Mouse (Mus musculus): ENCODE results near the gene Serpinh1. TPM values are rescaled to one million over a fixed set of nuclear protein-coding genes. Genes with fewer than 3 reads are reported as not detected.

Gene Serpinh1
- polyA plus RNA-seq, 1 experiment from 2014 or later, result 38.7 TPM

- Histone ChIP-seq H3K36me3 (ENCODE audit: control insufficient read depth, insufficient read depth, low read length) (no peaks in the 10 kb centered on the region), H3K27ac (ENCODE audit: low read depth, low read length) (no peak overlapping the region), H3K9ac (replicated peaks; ENCODE audit: low read depth, low read length) (no peak overlapping the region), H3K27me3 (ENCODE audit: control insufficient read depth, insufficient read depth, low read length) (no peaks in the 10 kb centered on the region), H3K9me3 (ENCODE audit: control insufficient read depth, low read length) (no peaks in the 10 kb centered on the region), H3K4me2 (ENCODE audit: low read depth, low read length) (no peak overlapping the region), H3K4me3 (ENCODE audit: low read depth, low read length) (no peak overlapping the region), H3K4me1 (ENCODE audit: control insufficient read depth, insufficient read depth, low read length) (peaks cover 23% of the 10 kb centered on the region)
- WGBS, result 33% methylated on average over 3 of the region's 3 CpGs
- ATAC-seq (ENCODE audit: low read depth), result no peak
Observed at GRCm38 (mm10) chr7:99306640-99307039, 46.4 kb downstream of the Serpinh1 start.

- Histone ChIP-seq H3K27ac (ENCODE audit: low read depth, low read length) (no peak overlapping the region), H3K9me3 (ENCODE audit: control insufficient read depth, low read length) (no peaks in the 10 kb centered on the region), H3K4me3 (ENCODE audit: low read depth, low read length) (no peak overlapping the region), H3K36me3 (ENCODE audit: control insufficient read depth, insufficient read depth, low read length) (no peaks in the 10 kb centered on the region), H3K4me1 (ENCODE audit: control insufficient read depth, insufficient read depth, low read length) (peaks cover 22% of the 10 kb centered on the region), H3K27me3 (ENCODE audit: control insufficient read depth, insufficient read depth, low read length) (no peaks in the 10 kb centered on the region), H3K9ac (replicated peaks; ENCODE audit: low read depth, low read length) (no peak overlapping the region), H3K4me2 (ENCODE audit: low read depth, low read length) (no peak overlapping the region)
- 92% methylated on average over 4 of the region's 4 CpGs for WGBS
- no peak for ATAC-seq (ENCODE audit: low read depth)
Observed at GRCm38 (mm10) chr7:99305688-99306087, 47.4 kb downstream of the Serpinh1 start.

DNA sequence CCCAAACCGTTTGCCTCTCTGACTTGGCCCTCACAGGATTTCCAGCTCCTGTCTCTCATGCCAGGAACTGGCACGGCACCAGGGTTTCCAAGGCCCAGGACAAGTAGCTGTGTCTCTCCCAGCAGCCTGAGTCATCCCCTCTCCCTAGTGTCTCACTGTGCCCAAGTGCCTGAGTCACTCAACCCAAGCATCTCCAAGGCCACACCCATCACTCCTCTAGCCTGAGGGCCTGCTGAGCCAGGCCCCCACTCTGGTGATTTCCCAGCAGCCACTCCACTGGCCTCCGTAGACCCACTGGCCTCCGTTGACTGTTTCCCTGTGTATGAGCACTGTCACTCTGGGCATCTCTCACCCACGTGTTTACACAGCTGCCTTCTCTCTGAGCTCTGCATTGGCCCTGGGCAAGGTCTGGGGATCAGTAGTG is 48.1 kb downstream of the Serpinh1 start:
- H3K9me3 ChIP-seq (ENCODE audit: control insufficient read depth, low read length), result no peaks in the 10 kb centered on the region
- no peak overlapping the region for H3K4me2 ChIP-seq (ENCODE audit: low read depth, low read length)
- H3K9ac ChIP-seq (replicated peaks; ENCODE audit: low read depth, low read length), result 0 out of 2 replicates have a peak overlapping the region, but pooled peaks have one; percentile 3
- no peaks in the 10 kb centered on the region for H3K27me3 ChIP-seq (ENCODE audit: control insufficient read depth, insufficient read depth, low read length)
- H3K4me1 ChIP-seq (ENCODE audit: control insufficient read depth, insufficient read depth, low read length), result peaks cover 22% of the 10 kb centered on the region
- no peak overlapping the region for H3K4me3 ChIP-seq (ENCODE audit: low read depth, low read length)
- H3K27ac ChIP-seq (ENCODE audit: low read depth, low read length), result peak overlapping the region; percentile 78
- 37% methylated on average over 5 of the region's 5 CpGs for WGBS
- ATAC-seq (ENCODE audit: low read depth), result peak; percentile 73
- no peaks in the 10 kb centered on the region for H3K36me3 ChIP-seq (ENCODE audit: control insufficient read depth, insufficient read depth, low read length)

- peak overlapping the region; percentile 78 for H3K27ac ChIP-seq (ENCODE audit: low read depth, low read length)
- H3K9ac ChIP-seq (replicated peaks; ENCODE audit: low read depth, low read length), result no peak overlapping the region
- H3K4me1 ChIP-seq (ENCODE audit: control insufficient read depth, insufficient read depth, low read length), result peaks cover 22% of the 10 kb centered on the region
- no peaks in the 10 kb centered on the region for H3K27me3 ChIP-seq (ENCODE audit: control insufficient read depth, insufficient read depth, low read length)
- H3K4me2 ChIP-seq (ENCODE audit: low read depth, low read length), result no peak overlapping the region
- H3K4me3 ChIP-seq (ENCODE audit: low read depth, low read length), result no peak overlapping the region
- 0 out of 2 replicates have a peak, but pooled peaks have one; percentile 23 for ATAC-seq (ENCODE audit: low read depth)
- H3K36me3 ChIP-seq (ENCODE audit: control insufficient read depth, insufficient read depth, low read length), result no peaks in the 10 kb centered on the region
- H3K9me3 ChIP-seq (ENCODE audit: control insufficient read depth, low read length), result no peaks in the 10 kb centered on the region
- 17% methylated on average over 6 of the region's 6 CpGs for WGBS
Observed at GRCm38 (mm10) chr7:99304029-99304428, 49.0 kb downstream of the Serpinh1 start.

DNA sequence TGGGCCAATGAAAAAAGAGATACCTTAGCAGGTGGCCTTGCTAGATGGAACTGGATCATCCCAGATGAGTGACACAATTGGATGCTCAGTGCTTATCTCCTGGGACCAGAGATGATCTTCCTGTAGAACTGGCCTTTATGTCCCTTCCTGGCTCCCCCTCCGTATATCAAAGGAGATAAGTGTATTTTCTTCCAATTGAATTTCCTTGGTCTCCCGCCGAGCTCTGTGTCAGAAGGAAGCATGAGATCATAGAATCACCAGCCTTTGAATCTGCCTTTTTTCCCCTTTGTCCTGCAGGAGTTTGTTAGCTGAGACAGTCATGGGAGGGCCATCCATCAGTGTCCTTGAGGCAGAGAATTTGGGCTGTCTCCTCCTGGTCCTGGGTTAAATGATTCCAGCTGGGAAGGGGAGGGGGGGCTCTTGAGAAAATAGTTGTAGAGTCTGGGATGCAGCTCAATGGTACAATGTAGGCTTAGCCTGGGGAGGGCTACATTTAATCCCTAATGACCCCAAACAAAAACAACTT is 52.3 kb downstream of the Serpinh1 start:
- Histone ChIP-seq H3K4me2 (ENCODE audit: low read depth, low read length) (no peak overlapping the region), H3K9ac (replicated peaks; ENCODE audit: low read depth, low read length) (no peak overlapping the region), H3K9me3 (ENCODE audit: control insufficient read depth, low read length) (no peaks in the 10 kb centered on the region), H3K4me3 (ENCODE audit: low read depth, low read length) (no peak overlapping the region), H3K27ac (ENCODE audit: low read depth, low read length) (no peak overlapping the region), H3K27me3 (ENCODE audit: control insufficient read depth, insufficient read depth, low read length) (no peaks in the 10 kb centered on the region), H3K4me1 (ENCODE audit: control insufficient read depth, insufficient read depth, low read length) (peaks cover 16% of the 10 kb centered on the region), H3K36me3 (ENCODE audit: control insufficient read depth, insufficient read depth, low read length) (no peaks in the 10 kb centered on the region)
- no peak for ATAC-seq (ENCODE audit: low read depth)
- 14% methylated on average over 3 of the region's 3 CpGs for WGBS

Other genes starting within 250 kb of the Serpinh1 start
- 20.9 and 23.8 TPM in 2 replicates for gene Uvrag, start 212.1 kb downstream of the Serpinh1 start, polyA plus RNA-seq (2014; fragmentation: Nextera tagmentation; extraction: Ambion mirVana)
- gene Dgat2, start 170.5 kb downstream of the Serpinh1 start, polyA plus RNA-seq (2014; fragmentation: Nextera tagmentation; extraction: Ambion mirVana), result 18.7 and 21.1 TPM in 2 replicates
- gene Mogat2, start 114.6 kb downstream of the Serpinh1 start, polyA plus RNA-seq (2014; fragmentation: Nextera tagmentation; extraction: Ambion mirVana), result 0.92 and 2.2 TPM in 2 replicates
- 118 and 140 TPM in 2 replicates for gene Map6, start 85.8 kb downstream of the Serpinh1 start, polyA plus RNA-seq (2014; fragmentation: Nextera tagmentation; extraction: Ambion mirVana)
- 38.1 and 47.9 TPM in 2 replicates for gene Gdpd5, start 28.2 kb upstream of the Serpinh1 start, polyA plus RNA-seq (2014; fragmentation: Nextera tagmentation; extraction: Ambion mirVana)
- 2.4 and 4.8 TPM in 2 replicates for gene Klhl35, start 112.8 kb upstream of the Serpinh1 start, polyA plus RNA-seq (2014; fragmentation: Nextera tagmentation; extraction: Ambion mirVana)
- 408 and 464 TPM in 2 replicates for gene Rps3, start 130.5 kb upstream of the Serpinh1 start, polyA plus RNA-seq (2014; fragmentation: Nextera tagmentation; extraction: Ambion mirVana)
- 9.9 and 11.5 TPM in 2 replicates for gene Arrb1, start 182.2 kb upstream of the Serpinh1 start, polyA plus RNA-seq (2014; fragmentation: Nextera tagmentation; extraction: Ambion mirVana)